Mouse (Mus musculus) c-Kit-negative CD71-positive TER-119-positive erythroid progenitor cells, embryonic 14.5 days (primary cell): ENCODE data around the gene Tmem267.
"Not testable (repeated sequence)": the region's sequence is repeated elsewhere in the genome, so short reads cannot be mapped to it uniquely, and the experiment has no call there.

Experiments used
- DNase-seq: peaks from one replicate; pipeline ENCODE4 v3.0.0-alpha.2; 2013; ENCODE audit warnings: low read depth, low spot score

Tmem267 gene

DNA sequence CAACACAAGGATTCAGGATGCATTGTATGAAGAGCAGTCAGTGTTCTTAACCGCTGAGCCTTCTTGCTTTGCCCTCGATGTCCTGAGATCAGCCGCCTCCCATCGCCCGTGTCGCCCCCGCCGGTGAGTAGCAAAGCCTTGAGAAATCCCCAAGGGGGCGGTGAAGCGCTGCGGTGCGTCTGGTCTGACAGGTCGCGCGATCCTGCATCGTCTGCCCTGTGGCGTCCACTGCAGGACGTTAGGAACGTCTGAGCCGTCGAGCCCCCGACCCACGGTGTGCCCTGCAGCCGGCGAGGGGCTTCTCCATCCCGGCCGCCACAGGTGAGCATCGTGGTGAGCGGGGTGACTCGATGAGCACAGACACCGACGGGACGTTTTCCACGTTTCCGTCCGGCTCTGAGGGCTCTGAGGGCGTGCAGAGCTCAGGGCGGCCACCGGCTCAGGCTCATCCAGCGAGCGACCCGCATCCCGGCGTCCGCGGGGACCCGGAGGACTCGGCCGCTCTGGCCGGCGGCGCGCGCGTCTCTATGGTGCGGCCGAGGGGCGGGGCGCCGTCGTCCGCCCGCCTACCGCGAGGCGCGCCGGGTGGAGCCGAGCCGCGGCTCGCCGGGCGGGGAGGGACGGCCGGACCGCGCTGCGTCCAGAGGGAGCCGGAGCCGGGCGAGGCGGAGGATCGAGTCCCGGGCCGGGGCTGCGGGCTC, at the start of gene Tmem267, which contains the start of gene 3110070M22Rik:
Gene Tmem267 (plus strand): TSS at position 160 of the 701 bp plus-strand sequence.
Gene 3110070M22Rik (minus strand): TSS at position 504 of the 701 bp plus-strand sequence.
- DNase-seq, result peak; percentile 75

DNA sequence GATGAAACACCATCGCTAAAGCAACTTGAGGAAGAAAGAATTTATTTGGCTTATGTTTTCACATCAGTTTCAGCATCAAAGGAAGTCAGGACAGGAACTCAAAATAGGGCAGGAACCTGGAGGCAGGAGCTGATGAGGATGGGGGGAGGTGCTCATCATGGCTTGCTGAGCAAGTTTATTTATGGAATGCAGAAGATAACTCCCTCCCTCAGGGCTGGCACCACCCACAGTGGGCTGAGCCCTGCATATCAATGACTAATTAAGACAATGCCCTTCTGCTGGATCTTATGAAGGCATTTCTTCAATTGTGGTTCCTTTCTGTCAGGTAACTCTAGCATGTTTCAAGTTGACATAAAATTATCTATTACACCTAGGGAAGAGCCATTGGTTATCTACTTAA, 45.6 kb upstream of the Tmem267 start:
- DNase-seq, result no peak

DNA sequence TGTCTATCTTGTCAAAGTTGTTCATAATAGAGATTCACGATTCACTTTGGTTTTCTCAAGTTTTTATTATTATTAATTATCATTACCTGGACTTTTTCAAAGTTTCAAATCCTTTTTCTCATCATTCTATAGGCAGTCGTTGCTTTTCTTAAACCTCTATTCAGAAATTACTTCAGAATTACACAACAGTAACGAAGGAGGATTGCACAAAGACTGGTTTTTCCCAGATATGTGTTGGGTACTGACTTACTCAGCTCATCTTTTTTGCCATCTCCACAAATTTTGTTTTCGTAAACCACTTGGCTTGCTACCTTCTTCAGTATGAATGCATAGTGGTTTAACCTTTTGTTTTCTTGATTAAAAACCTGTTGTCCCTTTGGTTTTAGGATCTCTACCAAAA, 34.3 kb upstream of the Tmem267 start:
- DNase-seq, result no peak

DNA sequence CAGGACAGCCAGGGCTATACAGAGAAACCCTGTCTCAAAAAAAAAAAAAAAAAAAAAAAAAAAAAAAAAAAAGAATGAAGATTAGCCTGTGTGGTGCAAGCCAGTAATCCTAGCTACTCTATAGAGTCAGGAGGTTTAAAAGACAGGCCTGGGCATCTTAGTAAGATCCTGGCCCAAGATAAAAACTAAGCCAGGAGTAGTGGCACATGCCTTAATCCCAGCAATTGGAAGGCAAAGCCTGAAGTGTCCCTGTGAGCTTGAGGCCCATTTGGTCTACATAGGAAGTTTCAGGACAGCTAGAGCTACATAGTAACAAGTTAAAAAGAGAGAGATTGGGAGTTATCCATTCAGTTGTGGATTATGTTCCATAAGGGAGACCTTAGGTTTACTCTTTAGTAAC, 32.8 kb upstream of the Tmem267 start:
- DNase-seq, result no peak

DNA sequence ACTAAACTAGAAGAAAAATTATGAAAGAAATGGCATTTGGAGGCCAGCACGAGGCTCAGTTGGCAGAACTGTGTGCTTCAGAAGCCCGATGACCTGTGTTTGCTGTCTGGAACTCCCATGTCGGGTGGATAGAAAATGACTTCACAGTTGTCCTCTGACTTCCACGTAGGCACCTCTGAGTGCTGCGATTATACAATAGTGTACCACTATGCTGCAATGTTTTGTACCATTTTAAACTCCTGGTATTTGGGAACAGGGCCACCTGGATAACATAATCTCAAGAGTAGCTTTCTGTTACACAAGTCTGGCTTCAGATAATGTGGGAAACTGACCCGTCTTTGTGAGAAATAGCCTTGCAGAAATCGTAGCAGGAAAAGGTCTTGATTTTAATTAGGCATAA, 31.5 kb upstream of the Tmem267 start:
- DNase-seq, result no peak

DNA sequence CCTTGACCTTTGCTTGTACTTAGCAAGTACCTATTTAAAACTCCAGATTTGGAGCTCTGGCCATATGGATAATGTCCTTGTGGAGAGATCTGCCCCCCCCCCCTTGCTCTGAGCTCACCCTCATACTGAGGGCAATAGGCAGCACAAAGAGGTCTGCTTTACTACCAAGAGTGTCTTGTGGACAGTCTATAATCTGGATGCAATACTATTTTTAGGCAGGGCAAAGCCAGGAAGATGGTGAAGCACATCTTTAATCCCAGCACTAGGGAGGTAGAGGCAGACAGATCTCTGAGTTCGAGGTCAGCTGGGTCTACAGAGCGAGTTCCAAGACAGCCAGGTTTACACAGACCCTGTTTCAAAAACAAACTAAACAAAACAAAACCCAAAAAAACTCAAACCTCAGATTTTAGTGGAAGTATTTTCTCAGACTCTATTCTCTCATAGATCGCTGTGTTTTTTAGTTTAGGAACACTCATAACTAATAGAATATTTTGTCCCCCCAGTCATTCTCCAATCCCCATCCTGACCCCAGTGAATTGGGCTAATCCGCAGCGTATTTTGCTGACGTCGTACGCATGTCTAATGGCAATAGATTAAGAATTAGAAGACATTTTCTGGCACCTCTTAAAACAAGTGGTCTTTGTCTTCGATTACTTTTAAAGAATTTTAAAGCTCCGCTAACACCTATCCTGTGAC, 25.8 kb upstream of the Tmem267 start:
- DNase-seq, result peak; percentile 4

DNA sequence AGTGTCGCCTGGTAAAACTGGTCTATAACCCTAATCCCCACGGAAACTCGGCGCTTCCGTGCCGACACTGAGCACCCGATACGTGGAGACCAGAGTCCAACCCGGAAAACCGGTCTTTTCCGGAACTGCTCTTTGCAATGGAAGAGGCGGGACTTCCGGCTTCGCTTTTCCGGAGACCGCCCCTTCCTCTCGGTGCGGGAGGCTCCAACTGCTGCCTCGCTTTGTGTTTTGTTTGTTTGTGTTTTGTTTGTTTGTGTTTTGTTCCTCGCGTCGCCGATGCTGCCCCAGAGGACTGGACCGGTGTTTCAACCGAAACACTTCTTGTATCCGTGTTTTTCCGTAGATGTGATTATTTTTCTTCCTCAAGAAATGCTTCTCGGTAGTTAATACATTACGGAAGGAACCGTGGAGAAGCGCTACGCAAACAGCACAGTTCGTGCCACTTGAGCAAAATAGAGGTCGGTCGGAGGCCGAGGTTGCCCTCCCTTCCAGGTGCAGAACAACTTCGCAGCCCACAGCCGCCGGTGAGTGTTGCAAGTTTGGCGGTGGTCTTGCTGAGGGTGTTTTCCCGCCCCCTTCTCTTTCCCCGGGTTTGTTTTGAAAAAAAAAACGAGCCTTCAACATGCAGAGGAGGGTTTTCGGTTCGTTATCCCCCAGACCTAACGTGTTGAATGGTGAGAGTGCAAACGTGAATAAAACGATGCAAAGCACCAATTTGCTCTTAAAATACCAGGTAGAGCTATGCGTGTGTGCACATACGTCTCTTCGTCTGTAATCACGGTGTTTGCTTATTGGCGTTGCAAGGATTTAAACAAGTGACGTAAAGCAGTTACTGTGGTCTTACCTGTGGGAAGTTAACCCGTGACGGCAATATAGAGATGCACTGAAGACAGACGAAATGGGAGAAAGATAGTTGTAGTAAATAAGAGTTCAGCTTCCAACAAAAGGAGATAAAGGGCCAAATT, 25.0 kb upstream of the Tmem267 start, which contains the start of gene 4833420G17Rik:
Gene 4833420G17Rik (plus strand): TSS at position 173 of the 965 bp plus-strand sequence.
- peak; percentile 86 for DNase-seq

DNA sequence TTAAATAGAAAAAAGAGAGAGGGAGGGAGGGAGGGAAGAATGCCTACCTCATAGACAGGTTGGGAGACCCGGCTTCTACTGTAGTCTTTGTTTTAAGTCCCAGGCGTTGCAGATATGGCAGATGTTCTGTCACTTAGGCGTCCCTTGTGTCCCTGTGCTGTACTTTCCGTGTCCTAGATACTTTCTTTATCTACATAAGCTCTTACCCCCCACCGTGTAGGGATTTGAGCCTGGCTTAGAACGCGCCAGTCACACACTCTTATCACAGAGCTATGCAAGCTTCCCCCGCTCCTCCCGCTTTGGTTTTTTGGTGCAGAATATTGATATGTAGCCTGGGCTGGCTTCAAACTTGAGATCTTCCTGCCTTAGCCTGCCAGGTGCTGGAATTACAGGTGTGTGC, 11.2 kb upstream of the Tmem267 start:
- DNase-seq, result no peak

DNA sequence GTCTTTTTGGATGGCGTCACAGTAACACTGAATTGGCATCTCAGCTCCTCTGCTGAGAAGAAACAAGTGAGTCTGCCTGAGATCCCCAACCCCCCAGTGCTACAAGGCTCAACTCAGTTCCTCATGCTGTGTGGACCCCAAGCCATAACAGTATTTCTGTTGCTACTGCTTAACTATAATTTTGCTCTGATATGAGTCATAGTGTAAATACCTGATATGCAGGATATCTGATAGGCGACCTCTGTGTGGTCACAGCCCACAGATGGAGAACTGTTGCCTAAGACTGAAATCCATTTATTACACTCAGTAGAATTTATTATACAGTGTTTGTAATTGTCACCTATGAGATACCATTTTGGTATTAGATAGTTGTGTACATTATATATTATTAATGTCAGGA, 10.1 kb upstream of the Tmem267 start:
- DNase-seq, result no peak

DNA sequence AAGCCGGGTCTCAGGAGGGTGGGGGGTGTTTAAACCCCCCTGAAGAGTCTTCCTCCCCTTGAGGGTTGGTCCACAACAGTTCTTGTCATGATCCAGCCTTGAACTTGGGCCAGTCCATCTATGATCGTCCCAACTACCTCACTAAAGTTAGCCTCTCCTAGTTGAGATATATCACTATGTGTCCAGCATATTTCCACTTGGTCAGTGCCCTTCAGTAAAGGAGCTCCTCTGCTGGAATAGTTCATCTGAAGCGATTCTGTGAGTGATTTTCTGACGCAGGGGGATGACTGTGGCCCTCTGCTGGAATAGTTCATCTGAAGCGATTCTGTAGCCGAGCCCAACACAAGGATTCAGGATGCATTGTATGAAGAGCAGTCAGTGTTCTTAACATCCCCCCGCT, 485 bp upstream of the Tmem267 start:
- no peak for DNase-seq

DNA sequence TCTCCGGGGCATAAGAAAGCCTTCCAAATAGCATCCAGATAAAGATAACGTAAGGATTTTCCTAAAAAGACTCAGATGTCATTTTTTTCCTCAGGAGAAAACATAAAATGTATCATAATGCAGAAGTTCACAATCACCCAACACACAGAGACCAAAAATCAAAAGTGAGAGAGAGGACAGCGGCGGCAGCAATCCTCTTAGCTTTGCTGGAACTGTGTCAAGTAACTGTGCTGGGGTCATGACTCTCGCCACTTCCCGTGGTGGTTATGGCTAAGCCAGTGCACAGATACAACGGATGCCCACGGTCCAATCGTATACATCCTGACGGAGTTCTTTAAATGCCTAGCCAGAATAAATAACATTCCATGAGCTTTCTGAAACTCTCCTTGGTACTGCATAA, 4.2 kb downstream of the Tmem267 start:
- not testable (repeated sequence) for DNase-seq

DNA sequence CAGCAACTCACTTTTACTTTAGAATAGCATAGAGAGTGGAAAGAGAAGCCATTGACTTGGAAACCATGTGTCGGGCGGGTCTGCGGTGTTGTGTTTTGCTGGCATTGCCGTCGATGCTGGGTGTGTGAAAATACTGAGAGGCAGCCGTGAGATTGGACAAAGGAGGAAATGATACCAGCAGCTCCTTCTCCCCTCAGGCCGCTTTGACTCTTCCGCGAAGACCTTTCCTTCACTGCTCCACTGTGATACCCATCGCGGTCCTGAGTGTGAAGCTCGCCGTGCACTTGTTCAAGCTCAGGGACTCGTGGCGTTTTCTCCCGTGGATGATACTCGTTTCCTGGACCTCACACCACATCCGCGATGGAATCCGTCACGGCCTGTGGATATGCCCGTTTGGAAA, 7.1 kb downstream of the Tmem267 start:
- DNase-seq, result not testable (repeated sequence)

DNA sequence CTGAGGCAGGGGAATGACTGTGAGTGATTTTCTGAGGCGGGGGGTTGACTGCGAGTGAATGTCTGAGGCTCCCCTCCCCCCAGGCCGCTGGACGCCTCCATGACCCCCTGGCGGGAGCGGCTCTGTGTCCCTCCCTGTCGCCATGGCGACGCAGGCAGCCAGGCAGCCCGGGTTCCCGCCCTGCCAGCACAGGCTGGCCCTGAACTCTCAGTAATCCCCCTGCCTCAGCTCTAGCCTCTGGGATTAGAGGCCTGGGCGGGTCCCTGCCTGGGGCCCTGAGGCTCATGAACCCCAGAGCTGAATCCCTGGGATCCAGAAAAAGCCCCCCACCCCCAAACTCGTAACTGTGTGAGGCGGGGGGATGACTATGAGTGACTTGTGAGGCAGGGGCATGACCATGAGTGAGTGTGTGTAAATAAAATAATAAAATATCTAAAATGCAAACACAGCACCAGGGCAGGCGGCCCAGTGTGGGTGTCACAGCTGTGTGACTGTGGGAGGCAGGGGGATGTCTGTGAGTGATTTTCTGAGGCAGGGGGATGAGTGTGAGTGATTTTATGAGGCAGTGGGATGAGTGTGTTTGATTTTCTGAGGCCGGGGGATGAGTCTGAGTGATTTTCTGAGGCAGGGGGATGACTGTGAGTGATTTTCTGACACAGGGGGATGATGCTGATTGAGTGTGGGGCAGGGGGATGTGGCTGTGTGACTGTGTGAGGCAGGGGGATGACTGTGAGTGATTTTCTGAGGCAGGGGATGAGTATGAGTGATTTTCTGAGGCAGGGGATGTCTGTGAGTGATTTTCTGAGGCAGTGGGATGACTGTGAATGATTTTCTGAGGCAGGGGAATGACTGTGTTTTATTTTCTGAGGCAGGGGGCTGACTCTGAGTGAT, 108.7 kb downstream of the Tmem267 start:
- DNase-seq, result peak; percentile 73

DNA sequence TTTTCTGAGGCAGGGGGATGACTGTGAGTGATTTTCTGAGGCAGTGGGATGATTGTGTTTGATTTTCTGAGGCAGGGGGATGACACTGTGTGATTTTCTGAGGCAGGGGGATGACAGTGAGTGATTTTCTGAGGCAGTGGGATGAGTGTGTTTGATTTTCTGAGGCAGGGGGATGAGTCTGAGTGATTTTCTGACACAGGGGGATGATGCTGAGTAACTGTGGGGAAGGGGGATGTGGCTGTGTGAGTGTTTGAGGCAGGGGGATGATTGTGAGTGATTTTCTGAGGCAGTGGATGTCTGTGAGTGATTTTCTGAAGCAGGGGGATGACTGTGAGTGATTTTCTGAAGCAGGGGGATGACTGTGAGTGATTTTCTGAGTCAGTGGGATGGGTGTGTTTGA, 110.6 kb downstream of the Tmem267 start:
- DNase-seq, result peak; percentile 71

DNA sequence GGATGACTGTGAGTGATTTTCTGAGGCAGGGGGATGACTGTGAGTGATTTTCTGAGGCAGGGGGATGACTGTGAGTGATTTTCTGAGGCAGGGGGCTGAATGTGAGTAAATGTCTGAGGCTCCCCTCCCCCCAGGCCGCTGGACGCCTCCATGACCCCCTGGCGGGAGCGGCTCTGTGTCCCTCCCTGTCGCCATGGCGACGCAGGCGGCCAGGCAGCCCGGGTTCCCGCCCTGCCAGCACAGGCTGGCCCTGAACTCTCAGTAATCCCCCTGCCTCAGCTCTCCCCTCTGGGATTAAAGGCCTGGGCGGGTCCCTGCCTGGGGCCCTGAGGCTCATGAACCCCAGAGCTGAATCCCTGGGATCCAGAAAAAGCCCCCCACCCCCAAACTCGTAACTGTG, 111.2 kb downstream of the Tmem267 start:
- not testable (repeated sequence) for DNase-seq

DNA sequence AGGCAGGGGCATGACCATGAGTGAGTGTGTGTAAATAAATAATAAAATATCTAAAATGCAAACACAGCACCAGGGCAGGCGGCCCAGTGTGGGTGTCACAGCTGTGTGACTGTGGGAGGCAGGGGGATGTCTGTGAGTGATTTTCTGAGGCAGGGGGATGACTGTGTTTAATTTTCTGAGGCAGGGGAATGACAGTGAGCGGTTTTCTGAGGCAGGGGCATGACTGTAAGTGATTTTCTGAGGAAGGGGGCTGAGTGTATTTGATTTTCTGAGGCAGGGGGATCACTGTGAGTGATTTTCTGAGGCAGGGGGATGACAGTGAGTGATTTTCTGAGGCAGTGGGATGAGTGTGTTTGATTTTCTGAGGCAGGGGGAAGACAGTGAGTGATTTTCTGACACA, 111.7 kb downstream of the Tmem267 start:
- peak; percentile 44 for DNase-seq

DNA sequence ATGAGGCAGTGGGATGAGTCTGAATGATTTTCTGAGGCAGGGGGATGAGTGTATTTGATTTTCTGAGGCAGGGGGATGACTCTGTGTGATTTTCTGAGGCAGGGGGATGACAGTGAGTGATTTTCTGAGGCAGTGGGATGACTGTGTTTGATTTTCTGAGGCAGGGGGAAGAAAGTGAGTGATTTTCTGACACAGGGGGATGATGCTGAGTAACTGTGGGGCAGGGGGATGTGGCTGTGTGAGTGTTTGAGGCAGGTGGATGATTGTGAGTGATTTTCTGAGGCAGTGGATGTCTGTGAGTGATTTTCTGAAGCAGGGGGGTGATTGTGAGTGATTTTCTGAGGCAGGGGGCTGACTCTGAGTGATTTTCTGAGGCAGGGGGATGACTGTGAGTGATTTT, 112.3 kb downstream of the Tmem267 start:
- peak; percentile 89 for DNase-seq

DNA sequence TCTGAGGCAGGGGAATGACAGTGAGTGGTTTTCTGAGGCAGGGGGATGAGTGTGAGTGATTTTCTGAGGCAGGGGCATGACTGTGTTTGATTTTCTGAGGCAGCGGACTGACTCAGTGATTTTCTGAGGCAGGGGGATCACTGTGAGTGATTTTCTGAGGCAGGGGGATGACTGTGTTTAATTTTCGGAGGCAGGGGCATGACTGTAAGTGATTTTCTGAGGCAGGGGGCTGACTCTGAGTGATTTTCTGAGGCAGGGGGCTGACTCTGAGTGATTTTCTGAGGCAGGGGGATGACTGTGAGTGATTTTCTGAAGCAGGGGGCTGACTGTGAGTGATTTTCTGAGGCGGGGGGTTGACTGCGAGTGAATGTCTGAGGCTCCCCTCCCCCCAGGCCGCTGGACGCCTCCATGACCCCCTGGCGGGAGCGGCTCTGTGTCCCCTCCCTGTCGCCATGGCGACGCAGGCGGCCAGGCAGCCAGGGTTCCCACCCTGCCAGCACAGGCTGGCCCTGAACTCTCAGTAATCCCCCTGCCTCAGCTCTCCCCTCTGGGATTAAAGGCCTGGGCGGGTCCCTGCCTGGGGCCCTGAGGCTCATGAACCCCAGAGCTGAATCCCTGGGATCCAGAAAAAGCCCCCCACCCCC, 115.0 kb downstream of the Tmem267 start:
- not testable (repeated sequence) for DNase-seq

DNA sequence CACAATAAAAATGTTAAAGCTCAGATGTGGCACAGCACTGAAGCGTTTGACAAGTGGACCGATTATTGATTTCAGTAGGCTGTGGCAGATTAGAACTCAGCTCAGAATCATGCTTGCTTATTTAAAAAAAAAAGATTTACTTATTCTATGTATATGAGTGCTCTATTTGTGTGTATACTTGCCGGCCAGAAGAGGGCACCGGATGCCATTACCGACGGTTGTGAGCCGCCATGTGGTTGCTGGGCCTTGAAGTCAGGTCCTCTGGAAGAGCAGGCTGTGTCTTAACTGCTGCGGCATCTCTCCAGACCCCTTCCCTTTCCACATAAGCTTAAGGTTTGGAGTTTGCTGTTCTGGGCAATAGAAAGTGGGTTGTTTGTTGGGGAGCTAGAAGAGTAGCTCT, 116.1 kb downstream of the Tmem267 start:
- DNase-seq, result not testable (repeated sequence)

DNA sequence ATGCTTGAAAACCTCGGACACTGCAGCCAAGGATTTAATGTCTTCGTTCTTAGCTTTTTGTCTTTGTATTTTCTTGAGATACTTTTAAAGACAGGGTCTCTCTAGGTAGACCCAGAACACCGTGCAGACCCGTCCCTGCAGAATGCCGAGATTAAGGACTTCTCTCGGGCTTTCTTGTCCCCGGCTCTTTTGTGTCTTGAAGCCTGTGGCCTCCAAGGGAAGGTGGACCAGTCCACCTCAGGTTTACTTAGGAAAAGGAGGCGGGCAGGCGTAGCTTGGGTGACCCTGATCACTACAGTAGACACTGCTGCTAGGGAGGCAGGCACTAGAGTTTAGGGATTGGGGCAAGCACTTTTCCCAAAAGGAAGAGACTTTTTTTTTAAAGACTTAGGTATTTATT, 116.5 kb downstream of the Tmem267 start:
- not testable (repeated sequence) for DNase-seq
